Mouse (Mus musculus): ENCODE results near the gene Zdhhc23.

The Zdhhc23 gene

DNA sequence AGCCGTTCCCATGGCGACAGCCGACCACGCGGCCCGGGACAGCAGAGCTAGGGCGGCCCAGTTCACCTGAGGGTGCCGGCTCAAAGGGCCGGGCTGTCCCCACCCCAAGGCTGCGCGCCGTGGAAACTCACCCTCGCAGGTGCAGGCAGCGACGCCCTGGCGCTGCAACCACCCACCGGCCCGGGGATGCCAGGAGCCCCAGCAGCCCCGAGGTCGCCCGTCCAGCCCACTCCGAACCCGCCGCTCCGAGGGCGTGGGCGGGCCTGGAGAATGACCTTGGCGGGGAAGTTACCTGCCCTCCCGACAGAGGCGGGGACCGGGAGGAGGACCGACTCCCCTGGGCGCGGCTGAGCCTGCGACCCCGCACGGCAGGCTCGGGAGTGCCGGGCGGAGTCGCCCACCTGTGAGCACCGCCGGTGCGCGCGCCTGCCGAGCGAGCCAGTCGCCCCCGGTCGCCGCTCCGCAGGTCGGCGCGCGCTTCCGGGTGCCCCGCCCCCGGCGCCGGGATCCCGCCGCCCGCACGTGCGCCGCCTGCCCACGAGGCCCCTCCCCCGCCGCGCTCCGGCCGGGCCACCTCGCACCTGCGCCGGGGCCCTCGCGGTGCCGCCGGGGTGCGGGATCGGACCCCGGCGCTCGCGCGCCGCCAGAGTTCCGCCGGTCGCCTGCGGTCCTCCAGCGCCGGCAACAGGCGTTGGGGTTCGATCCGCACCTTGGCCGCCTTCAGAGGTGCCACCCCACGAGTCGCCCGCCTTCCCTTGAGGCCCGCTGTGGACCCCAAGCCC, at the start of gene Zdhhc23:
Zdhhc23 (minus strand) TSS at position 464 of the 782 bp plus-strand sequence.
- DNase-seq (ENCODE audit: low spot score in 2 of 2): peak; percentile 18 to 29

DNA sequence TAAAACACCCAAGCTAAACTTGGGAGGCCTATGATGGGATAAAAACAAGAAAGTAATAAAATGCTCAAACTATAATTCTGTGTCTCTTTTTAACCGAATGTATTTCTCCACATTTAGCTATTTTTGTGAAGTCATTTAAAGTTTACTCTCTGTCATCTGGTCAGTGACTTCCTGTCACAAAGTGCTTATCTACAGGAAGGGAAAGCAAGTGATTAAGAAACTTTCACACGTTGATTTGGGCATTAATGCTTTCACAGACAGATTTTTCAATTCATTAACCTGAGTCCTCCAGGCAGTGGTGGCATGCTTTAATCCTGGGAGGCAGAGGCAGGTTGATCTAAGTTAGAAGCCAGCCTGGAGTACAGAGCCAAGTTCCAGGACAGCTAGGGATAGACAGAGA, 49.7 kb upstream of the Zdhhc23 start:
- DNase-seq (ENCODE audit: low spot score in 2 of 2): no peak

GRCm38 (mm10) chr16:44026822-44027221, 47.2 kb upstream of the Zdhhc23 start:
- no peak for DNase-seq (ENCODE audit: low spot score in 2 of 2)

DNA sequence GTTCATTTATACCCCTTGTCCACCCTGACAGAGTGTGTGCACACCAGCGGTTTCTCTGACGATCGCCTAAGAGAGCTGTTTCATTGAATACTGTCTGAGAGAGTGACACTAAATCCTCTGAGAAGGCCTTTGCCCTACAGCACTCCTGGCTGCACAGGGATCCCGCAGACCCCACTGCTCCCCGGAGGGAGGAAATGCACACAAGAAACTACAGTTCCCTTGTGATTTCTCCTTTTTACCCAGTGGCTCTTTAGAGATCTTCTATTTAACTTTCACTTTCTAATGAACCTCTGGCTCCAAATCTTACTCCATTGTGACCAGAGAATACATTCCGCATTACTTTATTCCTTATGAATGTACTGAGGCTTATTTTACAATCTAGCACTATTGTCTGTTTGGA, 46.6 kb upstream of the Zdhhc23 start:
- DNase-seq (ENCODE audit: low spot score in 2 of 2): no peak

GRCm38 (mm10) chr16:44018986-44019548, 39.5 kb upstream of the Zdhhc23 start:
- DNase-seq (ENCODE audit: low spot score in 2 of 2): no peak

- no peak for DNase-seq (ENCODE audit: low spot score in 2 of 2)
Observed at GRCm38 (mm10) chr16:44018372-44018771, 38.8 kb upstream of the Zdhhc23 start.

- DNase-seq (ENCODE audit: low spot score in 2 of 2): no peak
Observed at GRCm38 (mm10) chr16:44017707-44018106, 38.1 kb upstream of the Zdhhc23 start.

DNA sequence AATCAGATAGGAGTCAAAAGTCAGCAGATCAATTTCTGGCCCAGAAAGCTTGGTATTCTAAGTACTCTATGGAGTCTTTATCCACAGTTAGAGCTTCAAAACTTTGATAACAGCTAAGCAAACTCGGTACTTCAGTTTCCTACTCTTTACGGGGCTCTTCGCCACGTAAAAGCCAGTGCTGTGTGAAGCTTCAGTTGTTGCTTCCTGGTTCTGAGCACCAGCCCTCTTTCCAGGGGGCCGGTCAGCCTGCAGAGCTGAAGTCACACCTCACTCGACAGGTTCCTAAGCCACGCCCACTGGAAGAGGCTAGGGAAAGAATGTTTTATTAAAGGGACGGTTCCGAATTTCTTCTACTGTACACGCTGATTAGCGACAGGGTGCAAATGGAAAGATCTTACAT, 36.6 kb upstream of the Zdhhc23 start:
- DNase-seq (ENCODE audit: low spot score in 2 of 2): peak; percentile 62 to 72

GRCm38 (mm10) chr16:44015416-44016158, 36.0 kb upstream of the Zdhhc23 start:
- no peak for DNase-seq (ENCODE audit: low spot score in 2 of 2)

DNA sequence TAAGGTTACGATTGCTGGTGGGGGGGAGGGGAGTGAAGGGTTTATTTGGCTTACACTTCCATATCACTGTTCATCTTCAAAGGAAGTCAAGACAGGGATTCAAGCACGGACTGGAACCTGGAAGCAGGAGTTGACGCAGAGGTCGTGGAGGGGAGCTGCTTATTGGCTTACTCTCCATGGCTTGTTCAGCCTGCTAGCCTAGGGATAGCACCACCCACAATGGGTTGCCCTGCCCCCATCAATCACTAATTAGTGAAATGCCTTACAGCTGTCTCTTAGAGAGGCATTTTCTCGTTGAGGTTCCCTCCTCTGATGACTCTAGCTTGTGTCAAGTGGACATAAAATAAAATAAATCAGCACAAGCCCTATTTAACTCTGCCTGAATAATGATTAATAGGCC, 31.4 kb upstream of the Zdhhc23 start:
- DNase-seq (ENCODE audit: low spot score in 2 of 2): no peak

DNA sequence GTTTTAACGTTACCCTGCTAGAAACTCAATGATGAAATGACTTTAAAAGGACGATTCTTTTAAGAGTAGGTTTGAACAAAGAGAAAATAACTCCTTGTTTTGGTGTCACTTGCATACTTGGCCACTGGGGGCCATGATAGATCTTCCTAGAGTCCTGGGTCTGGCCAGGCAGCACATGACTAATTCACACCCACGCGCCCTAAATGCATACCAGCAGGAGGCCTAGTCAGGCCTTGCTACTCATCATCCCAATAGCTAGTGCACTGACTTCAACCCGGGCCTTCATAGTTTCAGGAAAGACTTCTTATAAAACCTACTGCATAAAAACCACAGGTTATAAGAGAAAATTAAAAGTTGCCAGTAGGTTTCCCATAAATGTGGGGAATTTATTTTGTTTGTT, 22.5 kb upstream of the Zdhhc23 start:
- DNase-seq (ENCODE audit: low spot score in 2 of 2): no peak

GRCm38 (mm10) chr16:43999541-43999940, 19.9 kb upstream of the Zdhhc23 start:
- DNase-seq (ENCODE audit: low spot score in 2 of 2): no peak

- DNase-seq (ENCODE audit: low spot score in 2 of 2): peak in 1 of 2 experiments; percentile 31
Observed at GRCm38 (mm10) chr16:43999111-43999510, 19.5 kb upstream of the Zdhhc23 start.

DNA sequence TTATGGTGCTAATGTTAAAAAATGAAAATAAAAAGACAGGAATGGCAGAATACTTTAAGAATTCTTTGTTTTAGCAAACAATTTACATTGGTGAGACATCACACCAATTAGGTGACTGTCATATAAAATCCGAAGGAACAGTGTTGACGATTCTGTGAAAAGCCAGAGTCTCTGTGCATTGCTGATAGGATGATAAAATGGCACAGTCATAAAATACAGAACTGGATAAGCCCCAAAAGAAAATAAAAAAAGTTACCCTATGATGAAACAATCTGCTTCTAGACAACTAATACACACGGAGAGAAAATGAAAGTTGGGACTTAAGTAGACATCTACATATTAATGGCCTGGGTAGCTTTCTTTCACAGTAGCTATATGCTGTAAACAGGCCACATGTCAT, 15.0 kb upstream of the Zdhhc23 start:
- DNase-seq (ENCODE audit: low spot score in 2 of 2): no peak

DNA sequence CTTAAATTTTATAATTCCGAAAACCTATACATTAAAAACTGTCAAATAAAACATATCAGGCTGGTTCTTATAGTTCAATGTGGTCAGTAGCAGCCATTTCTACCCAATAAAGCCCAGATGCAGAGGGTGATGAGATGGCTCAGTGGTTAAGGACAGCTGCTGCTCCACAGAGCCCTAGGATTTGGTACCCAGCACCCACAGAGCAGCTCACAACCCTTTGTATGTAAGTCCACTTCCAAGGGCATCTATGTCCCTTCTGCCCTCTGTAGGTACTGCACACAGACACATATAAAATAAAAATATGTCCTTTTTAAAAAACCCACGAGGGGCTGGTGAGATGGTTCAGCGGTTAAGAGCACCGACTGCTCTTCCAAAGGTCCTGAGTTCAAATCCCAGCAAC, 6.7 kb upstream of the Zdhhc23 start:
- no peak for DNase-seq (ENCODE audit: low spot score in 2 of 2)

GRCm38 (mm10) chr16:43980110-43980609, 569 bp upstream of the Zdhhc23 start:
- DNase-seq (ENCODE audit: low spot score in 2 of 2): no peak

GRCm38 (mm10) chr16:43979010-43979327, 622 bp downstream of the Zdhhc23 start:
- no peak for DNase-seq (ENCODE audit: low spot score in 2 of 2)

GRCm38 (mm10) chr16:43973606-43974220, 5.9 kb downstream of the Zdhhc23 start:
- no peak for DNase-seq (ENCODE audit: low spot score in 2 of 2)

GRCm38 (mm10) chr16:43973147-43973546, 6.4 kb downstream of the Zdhhc23 start:
- no peak for DNase-seq (ENCODE audit: low spot score in 2 of 2)

- no peak for DNase-seq (ENCODE audit: low spot score in 2 of 2)
Observed at GRCm38 (mm10) chr16:43972391-43972790, 7.2 kb downstream of the Zdhhc23 start.

- DNase-seq (ENCODE audit: low spot score in 2 of 2): no peak
Observed at GRCm38 (mm10) chr16:43971741-43972140, 7.8 kb downstream of the Zdhhc23 start.

- DNase-seq (ENCODE audit: low spot score in 2 of 2): no peak
Observed at GRCm38 (mm10) chr16:43971189-43971588, 8.4 kb downstream of the Zdhhc23 start.

Data from urinary bladder, postnatal 36 days (tissue).